Mouse (Mus musculus) heart, adult 2 months (tissue): ENCODE measurements around the gene Tmc2.

ENCODE experiments used
- CTCF ChIP-seq: fragments of 200-600 bp; IDR thresholded peaks from 2 replicates; pipeline ENCODE4 v1.8.1; 2022; ENCODE audit warnings: antibody characterized with exemption, mild to moderate bottlenecking, moderate library complexity
- EP300 ChIP-seq: fragments of 200-500 bp; IDR thresholded peaks from 2 replicates; pipeline ENCODE4 v1.6.1; 2011; ENCODE audit warnings: low read depth, low read length, control low read depth; ENCODE audit not compliant: insufficient read depth
- POLR2A ChIP-seq: fragments of 200-500 bp; IDR thresholded peaks from 2 replicates; pipeline ENCODE4 v1.6.1; 2011; ENCODE audit warnings: mild to moderate bottlenecking, low read depth, low read length, control low read depth; ENCODE audit not compliant: insufficient read depth

DNA sequence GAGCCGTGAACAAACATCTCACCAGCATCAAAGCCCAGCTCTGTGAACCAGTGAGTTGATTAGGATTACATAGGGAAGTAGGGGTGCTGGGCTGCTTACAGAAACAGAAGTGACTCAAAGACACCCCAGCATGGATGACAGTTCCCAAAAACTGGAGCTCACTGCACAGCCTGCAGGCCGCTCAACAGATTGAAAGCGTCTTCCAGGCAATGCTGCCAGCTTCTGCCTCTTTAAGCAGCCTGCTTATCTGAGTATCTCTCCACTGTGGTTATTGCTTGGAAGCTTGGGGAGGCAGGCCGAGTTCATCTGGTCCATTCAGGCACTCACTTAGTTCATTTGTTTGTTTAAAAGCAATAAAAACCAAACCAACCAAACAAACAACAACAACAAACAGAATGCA lies 61.8 kb downstream of the Tmc2 start:
- TF ChIP-seq POLR2A (no peak), EP300 (no peak), CTCF (no peak)
